Mouse (Mus musculus): ENCODE results near the gene Asb8. TPM values are rescaled to one million over a fixed set of nuclear protein-coding genes. Genes with fewer than 3 reads are reported as not detected.

Gene Asb8
- polyA plus RNA-seq, 1 experiment from 2014 or later, result 60.5 TPM

GRCm38 (mm10) chr15:98180567-98181131, 15.2 kb upstream of the Asb8 start:
- Histone ChIP-seq H3K27ac (ENCODE audit: low read depth, low read length) (0 out of 2 replicates have a peak overlapping the region, but pooled peaks have one; percentile 36), H3K9ac (ENCODE audit: low read length) (peak overlapping the region; percentile 57)
- DNase-seq (ENCODE audit: low spot score), result no peak

GRCm38 (mm10) chr15:98177320-98177719, 11.9 kb upstream of the Asb8 start:
- Histone ChIP-seq H3K4me2 (ENCODE audit: low read length) (no peak overlapping the region), H3K36me3 (ENCODE audit: control insufficient read depth, insufficient read depth, low read length) (no peaks in the 10 kb centered on the region), H3K27ac (ENCODE audit: low read depth, low read length) (no peak overlapping the region), H3K4me3 (ENCODE audit: low read depth, low read length) (no peak overlapping the region), H3K9me3 (replicated peaks; ENCODE audit: control insufficient read depth, low read length) (no peaks in the 10 kb centered on the region), H3K27me3 (replicated peaks; ENCODE audit: control insufficient read depth, insufficient read depth, low read length) (0 out of 2 replicates have a peak, but pooled peaks cover 8% of the 10 kb centered on the region), H3K9ac (ENCODE audit: low read length) (no peak overlapping the region), H3K4me1 (ENCODE audit: control insufficient read depth, insufficient read depth, low read length) (0 out of 2 replicates have a peak, but pooled peaks cover 3% of the 10 kb centered on the region)
- ATAC-seq, result no peak
- WGBS, result 76% methylated on average over 3 of the region's 3 CpGs
- no peak for DNase-seq (ENCODE audit: low spot score)

More at GRCm38 (mm10) chr15:98180567-98181131, 15.2 kb upstream of the Asb8 start:
- H3K27me3 ChIP-seq (replicated peaks; ENCODE audit: control insufficient read depth, insufficient read depth, low read length), result no peaks in the 10 kb centered on the region
- no peaks in the 10 kb centered on the region for H3K9me3 ChIP-seq (replicated peaks; ENCODE audit: control insufficient read depth, low read length)
- peak overlapping the region; percentile 83 for H3K4me2 ChIP-seq (ENCODE audit: low read length)
- H3K4me1 ChIP-seq (ENCODE audit: control insufficient read depth, insufficient read depth, low read length), result 0 out of 2 replicates have a peak, but pooled peaks cover 3% of the 10 kb centered on the region
- peak overlapping the region; percentile 51 for H3K4me3 ChIP-seq (ENCODE audit: low read depth, low read length)
- no peak for ATAC-seq
- WGBS, result 4% methylated on average over 26 of the region's 26 CpGs
- H3K36me3 ChIP-seq (ENCODE audit: control insufficient read depth, insufficient read depth, low read length), result no peaks in the 10 kb centered on the region

- no peak overlapping the region for H3K9ac ChIP-seq (ENCODE audit: low read length)
- DNase-seq (ENCODE audit: low spot score) (peak; percentile 93), ATAC-seq (0 out of 2 replicates have a peak, but pooled peaks have one; percentile 37)
- H3K4me1 ChIP-seq (ENCODE audit: control insufficient read depth, insufficient read depth, low read length), result peaks cover 4% of the 10 kb centered on the region; the same call in 1 of the 2 replicates
- H3K27me3 ChIP-seq (replicated peaks; ENCODE audit: control insufficient read depth, insufficient read depth, low read length), result peaks cover 10% of the 10 kb centered on the region; the same call in 1 of the 2 replicates
- H3K36me3 ChIP-seq (ENCODE audit: control insufficient read depth, insufficient read depth, low read length), result no peaks in the 10 kb centered on the region
- H3K4me3 ChIP-seq (ENCODE audit: low read depth, low read length), result no peak overlapping the region
- no peak overlapping the region for H3K27ac ChIP-seq (ENCODE audit: low read depth, low read length)
- H3K9me3 ChIP-seq (replicated peaks; ENCODE audit: control insufficient read depth, low read length), result no peaks in the 10 kb centered on the region
- WGBS, result 16% methylated on average over 8 of the region's 8 CpGs
- H3K4me2 ChIP-seq (ENCODE audit: low read length), result no peak overlapping the region
Observed at GRCm38 (mm10) chr15:98173821-98174220, 8.4 kb upstream of the Asb8 start.

DNA sequence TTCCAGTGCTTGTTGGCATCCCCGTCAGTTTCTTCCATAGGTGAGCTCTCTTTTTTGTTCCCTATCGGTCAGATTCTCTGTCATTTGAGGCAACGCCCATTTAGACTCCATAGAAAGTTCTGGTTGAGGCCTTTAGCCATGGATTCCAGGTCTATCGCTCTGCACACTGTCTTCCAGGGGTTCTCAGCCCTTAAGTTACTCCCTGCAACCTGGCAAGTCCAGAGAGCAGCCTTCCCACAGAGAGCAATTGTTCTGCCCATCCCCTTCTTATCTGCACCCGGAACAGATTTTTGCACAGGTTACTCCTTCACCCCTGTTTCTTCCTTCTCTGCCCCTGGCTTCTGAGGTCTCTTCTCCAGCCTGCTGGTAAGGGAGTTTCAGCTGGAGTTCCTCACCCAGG, 6.7 kb upstream of the Asb8 start:
- peaks cover 20% of the 10 kb centered on the region; the same call in 1 of the 2 replicates for H3K27me3 ChIP-seq (replicated peaks; ENCODE audit: control insufficient read depth, insufficient read depth, low read length)
- no peaks in the 10 kb centered on the region for H3K36me3 ChIP-seq (ENCODE audit: control insufficient read depth, insufficient read depth, low read length)
- no peaks in the 10 kb centered on the region for H3K9me3 ChIP-seq (replicated peaks; ENCODE audit: control insufficient read depth, low read length)
- no peak for ATAC-seq
- DNase-seq (ENCODE audit: low spot score), result no peak
- H3K4me2 ChIP-seq (ENCODE audit: low read length), result no peak overlapping the region
- WGBS, result 66% methylated on average over 5 of the region's 5 CpGs
- no peak overlapping the region for H3K9ac ChIP-seq (ENCODE audit: low read length)
- H3K27ac ChIP-seq (ENCODE audit: low read depth, low read length), result no peak overlapping the region
- peaks cover 4% of the 10 kb centered on the region; the same call in 1 of the 2 replicates for H3K4me1 ChIP-seq (ENCODE audit: control insufficient read depth, insufficient read depth, low read length)
- no peak overlapping the region for H3K4me3 ChIP-seq (ENCODE audit: low read depth, low read length)

DNA sequence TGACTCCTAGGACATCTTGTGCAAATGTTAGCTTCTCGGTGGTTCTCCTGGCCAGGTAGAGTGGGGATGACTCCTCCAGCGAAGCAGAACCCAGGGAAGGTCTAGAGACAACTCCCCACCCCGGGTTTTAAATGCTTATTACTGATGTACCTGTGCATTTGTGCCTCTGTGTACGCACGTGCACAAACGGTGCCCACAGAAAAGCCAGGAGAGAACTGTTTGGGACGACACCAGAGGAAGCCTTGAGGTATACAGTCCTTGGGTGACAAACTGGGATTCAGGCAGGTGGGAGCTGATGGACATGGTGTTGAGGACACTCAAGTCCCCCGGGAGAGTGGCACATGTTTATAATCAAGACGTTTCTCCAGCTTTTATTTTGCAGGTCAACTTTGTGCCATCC, 5.5 kb upstream of the Asb8 start:
- peaks cover 4% of the 10 kb centered on the region; the same call in 1 of the 2 replicates for H3K4me1 ChIP-seq (ENCODE audit: control insufficient read depth, insufficient read depth, low read length)
- DNase-seq (ENCODE audit: low spot score), result no peak
- WGBS, result 76% methylated on average over 9 of the region's 9 CpGs
- H3K4me2 ChIP-seq (ENCODE audit: low read length), result peak overlapping the region; percentile 78
- H3K9ac ChIP-seq (ENCODE audit: low read length), result no peak overlapping the region
- no peaks in the 10 kb centered on the region for H3K36me3 ChIP-seq (ENCODE audit: control insufficient read depth, insufficient read depth, low read length)
- ATAC-seq, result no peak
- H3K27me3 ChIP-seq (replicated peaks; ENCODE audit: control insufficient read depth, insufficient read depth, low read length), result peaks cover 20% of the 10 kb centered on the region; the same call in 1 of the 2 replicates
- no peak overlapping the region for H3K27ac ChIP-seq (ENCODE audit: low read depth, low read length)
- no peaks in the 10 kb centered on the region for H3K9me3 ChIP-seq (replicated peaks; ENCODE audit: control insufficient read depth, low read length)
- no peak overlapping the region; the same call in 1 of the 2 replicates for H3K4me3 ChIP-seq (ENCODE audit: low read depth, low read length)

GRCm38 (mm10) chr15:98170365-98170764, 4.9 kb upstream of the Asb8 start:
- Histone ChIP-seq H3K9ac (ENCODE audit: low read length) (peak overlapping the region; percentile 21; the same call in 1 of the 2 replicates), H3K27me3 (replicated peaks; ENCODE audit: control insufficient read depth, insufficient read depth, low read length) (peaks cover 20% of the 10 kb centered on the region; the same call in 1 of the 2 replicates), H3K36me3 (ENCODE audit: control insufficient read depth, insufficient read depth, low read length) (no peaks in the 10 kb centered on the region), H3K4me1 (ENCODE audit: control insufficient read depth, insufficient read depth, low read length) (peaks cover 4% of the 10 kb centered on the region; the same call in 1 of the 2 replicates), H3K4me3 (ENCODE audit: low read depth, low read length) (peak overlapping the region; percentile 56), H3K9me3 (replicated peaks; ENCODE audit: control insufficient read depth, low read length) (no peaks in the 10 kb centered on the region), H3K4me2 (ENCODE audit: low read length) (peak overlapping the region; percentile 78), H3K27ac (ENCODE audit: low read depth, low read length) (no peak overlapping the region)
- ATAC-seq, result no peak
- no peak for DNase-seq (ENCODE audit: low spot score)
- WGBS, result 34% methylated on average over 7 of the region's 7 CpGs

- Histone ChIP-seq H3K4me1 (ENCODE audit: control insufficient read depth, insufficient read depth, low read length) (peaks cover 4% of the 10 kb centered on the region; the same call in 1 of the 2 replicates), H3K9ac (ENCODE audit: low read length) (peak overlapping the region; percentile 69), H3K27me3 (replicated peaks; ENCODE audit: control insufficient read depth, insufficient read depth, low read length) (peaks cover 16% of the 10 kb centered on the region; the same call in 1 of the 2 replicates), H3K4me2 (ENCODE audit: low read length) (peak overlapping the region; percentile 78), H3K4me3 (ENCODE audit: low read depth, low read length) (peak overlapping the region; percentile 56), H3K27ac (ENCODE audit: low read depth, low read length) (no peak overlapping the region), H3K9me3 (replicated peaks; ENCODE audit: control insufficient read depth, low read length) (no peaks in the 10 kb centered on the region), H3K36me3 (ENCODE audit: control insufficient read depth, insufficient read depth, low read length) (no peaks in the 10 kb centered on the region)
- 4% methylated on average over 19 of the region's 19 CpGs for WGBS
- DNase-seq (ENCODE audit: low spot score), result no peak
- no peak for ATAC-seq
Observed at GRCm38 (mm10) chr15:98168622-98169004, 3.2 kb upstream of the Asb8 start.

DNA sequence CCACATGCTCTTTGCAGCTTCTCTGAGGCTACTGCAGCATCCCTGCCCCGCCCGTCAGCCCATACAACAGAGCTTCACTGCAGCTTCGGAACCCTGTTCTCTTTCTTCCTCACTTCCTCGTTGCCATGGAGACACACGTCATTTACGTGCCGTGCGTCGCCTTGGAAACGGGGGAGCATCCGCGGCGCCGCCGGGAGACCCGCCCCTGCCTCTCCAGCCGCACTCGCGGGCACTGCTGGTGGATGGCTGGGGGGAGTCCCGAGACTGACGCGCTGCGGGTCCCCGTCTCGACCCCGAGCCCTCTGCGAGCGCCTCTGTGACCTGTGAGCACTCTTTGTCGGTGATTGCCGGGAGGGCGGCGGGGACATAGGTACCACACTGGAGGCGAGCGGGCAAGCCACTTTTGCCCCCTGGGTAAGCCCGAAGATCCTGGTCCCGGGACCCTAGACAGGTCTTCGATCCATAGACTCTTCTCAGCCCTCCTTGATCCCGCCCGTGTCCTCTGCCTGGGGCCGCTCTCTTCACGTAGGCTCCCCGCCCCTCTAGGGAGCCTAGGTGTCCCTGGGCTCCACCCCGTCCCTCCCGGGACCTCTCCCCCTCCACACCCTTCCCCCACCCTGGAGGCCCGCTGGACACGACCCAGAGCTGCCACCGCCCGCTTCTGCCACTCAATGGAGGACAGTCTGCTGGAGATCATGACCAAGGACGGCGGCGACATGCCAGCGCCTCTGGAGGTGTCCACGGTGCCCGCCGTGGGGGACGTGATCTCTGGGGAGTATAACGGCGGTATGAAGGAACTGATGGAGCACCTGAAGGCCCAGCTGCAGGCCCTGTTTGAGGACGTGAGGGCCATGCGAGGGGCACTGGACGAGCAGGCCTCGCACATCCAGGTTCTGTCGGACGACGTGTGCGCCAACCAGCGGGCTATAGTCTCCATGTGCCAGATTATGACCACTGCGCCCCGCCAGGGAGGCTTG, 2.5 kb upstream of the Asb8 start:
- 1% methylated on average over 69 of the region's 69 CpGs for WGBS
- H3K27ac ChIP-seq (ENCODE audit: low read depth, low read length), result peak overlapping the region; percentile 97
- peak overlapping the region; percentile 69 for H3K9ac ChIP-seq (ENCODE audit: low read length)
- DNase-seq (ENCODE audit: low spot score), result peak; percentile 99
- H3K4me2 ChIP-seq (ENCODE audit: low read length), result peak overlapping the region; percentile 78
- H3K4me3 ChIP-seq (ENCODE audit: low read depth, low read length), result peak overlapping the region; percentile 56
- no peaks in the 10 kb centered on the region for H3K9me3 ChIP-seq (replicated peaks; ENCODE audit: control insufficient read depth, low read length)
- peaks cover 15% of the 10 kb centered on the region; the same call in 1 of the 2 replicates for H3K27me3 ChIP-seq (replicated peaks; ENCODE audit: control insufficient read depth, insufficient read depth, low read length)
- peak; percentile 95 for ATAC-seq
- peaks cover 4% of the 10 kb centered on the region; the same call in 1 of the 2 replicates for H3K4me1 ChIP-seq (ENCODE audit: control insufficient read depth, insufficient read depth, low read length)
- no peaks in the 10 kb centered on the region for H3K36me3 ChIP-seq (ENCODE audit: control insufficient read depth, insufficient read depth, low read length)
